Mouse (Mus musculus) 3134 (cell line): ENCODE measurements around the gene Nhsl1.
"Not testable (repeated sequence)": the region's sequence is repeated elsewhere in the genome, so short reads cannot be mapped to it uniquely, and the experiment has no call there.

Experiments
- DNase-seq: peaks from one replicate; pipeline ENCODE4 v3.0.0-alpha.2; 2011; ENCODE audit warnings: low spot score; ENCODE audit not compliant: insufficient read length; ENCODE audit errors: extremely low read depth

The Nhsl1 gene

DNA sequence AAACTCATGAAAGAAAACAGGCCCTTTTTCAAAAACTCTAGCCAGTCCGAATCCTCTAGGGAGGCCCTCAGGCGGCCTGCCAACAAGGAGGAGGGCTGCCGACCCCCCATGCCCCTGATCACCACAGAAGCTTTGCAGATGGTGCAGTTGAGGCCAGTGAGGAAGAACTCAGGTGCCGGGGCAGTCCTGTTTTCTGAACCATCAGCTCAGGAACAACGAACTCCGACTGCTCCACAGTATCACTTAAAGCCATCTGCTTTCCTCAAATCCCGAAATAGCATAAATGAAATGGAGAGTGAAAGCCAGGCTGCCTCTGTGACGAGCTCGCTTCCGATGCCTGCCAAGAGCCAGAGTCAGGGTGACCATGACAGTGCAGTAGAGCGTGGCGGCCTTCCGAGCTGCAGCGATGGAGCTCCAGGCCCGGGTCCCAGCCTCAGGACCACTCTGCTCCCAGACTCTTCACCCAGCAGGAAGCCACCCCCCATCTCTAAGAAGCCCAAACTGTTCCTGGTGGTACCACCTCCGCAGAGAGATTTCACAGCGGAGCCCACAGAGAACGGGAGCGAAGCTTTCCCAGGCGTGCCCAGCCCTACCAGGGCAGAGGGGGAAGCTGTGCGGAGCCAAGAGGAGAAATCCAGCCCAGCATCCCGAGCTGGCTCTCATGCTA is 207.5 kb downstream of the Nhsl1 start:
- no peak for DNase-seq

DNA sequence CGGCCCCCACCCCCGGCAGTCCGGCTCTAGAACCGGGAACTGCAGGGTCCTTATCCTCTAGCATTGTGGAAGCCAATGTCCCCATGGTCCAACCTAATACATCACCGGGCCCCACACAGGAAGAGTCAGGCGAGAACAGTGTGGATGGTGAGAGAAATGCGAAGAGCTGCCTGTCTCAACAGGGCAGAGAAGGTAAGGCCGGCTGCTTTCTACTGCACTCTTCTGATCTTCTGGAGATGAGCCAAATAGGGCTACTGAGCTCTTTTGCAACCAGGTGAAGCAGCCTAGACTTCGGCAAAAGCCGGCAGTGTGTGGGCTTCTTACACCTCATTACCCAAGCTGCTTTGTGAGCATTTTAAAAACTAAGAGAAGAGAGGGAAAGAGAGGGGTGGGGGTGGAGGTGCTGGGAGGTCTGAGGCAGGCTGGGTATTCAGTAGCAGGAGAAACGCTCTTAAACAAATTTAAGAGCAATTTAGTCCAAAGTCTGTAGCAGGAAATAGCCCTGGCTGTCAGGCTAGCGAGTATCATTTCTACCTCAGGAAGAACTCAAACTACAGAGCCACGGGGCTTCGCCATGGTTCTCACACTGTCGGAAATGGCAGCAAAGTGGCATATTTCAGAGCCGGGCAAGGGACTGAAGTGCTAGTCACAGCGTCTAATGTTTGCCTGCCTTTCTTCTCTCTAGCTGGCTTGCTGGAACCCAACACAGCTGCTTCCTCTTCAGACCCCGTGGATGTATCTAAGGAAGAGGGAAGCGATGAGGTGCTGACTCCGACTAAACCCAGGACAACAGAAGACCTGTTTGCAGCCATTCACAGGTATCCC is 208.3 kb downstream of the Nhsl1 start:
- DNase-seq, result no peak

DNA sequence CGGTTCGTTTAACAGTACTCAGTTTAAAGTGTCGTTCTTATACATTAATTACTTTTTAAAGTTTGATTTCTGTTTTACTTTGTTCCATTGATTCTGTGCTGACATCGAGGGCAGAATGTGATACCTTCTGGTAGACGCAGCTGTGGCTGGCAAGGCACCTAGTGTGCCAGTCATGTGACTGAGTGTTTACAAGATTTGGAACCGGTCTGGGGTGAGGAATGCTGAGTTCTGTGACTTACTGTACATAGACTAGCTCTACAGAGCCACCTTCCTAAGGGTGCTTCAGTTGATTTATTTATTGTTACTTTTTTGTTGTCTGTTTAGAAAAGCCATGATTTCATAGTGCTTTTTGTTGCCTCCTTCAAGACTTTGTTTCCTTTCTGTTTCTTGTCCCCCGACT is 209.0 kb downstream of the Nhsl1 start:
- no peak for DNase-seq

- no peak for DNase-seq
Measured at GRCm38 (mm10) chr10:18528475-18528874, 209.7 kb downstream of the Nhsl1 start.

- no peak for DNase-seq
Measured at GRCm38 (mm10) chr10:18529177-18529576, 210.4 kb downstream of the Nhsl1 start.

GRCm38 (mm10) chr10:18530161-18530560 is 211.4 kb downstream of the Nhsl1 start:
- DNase-seq, result no peak

DNA sequence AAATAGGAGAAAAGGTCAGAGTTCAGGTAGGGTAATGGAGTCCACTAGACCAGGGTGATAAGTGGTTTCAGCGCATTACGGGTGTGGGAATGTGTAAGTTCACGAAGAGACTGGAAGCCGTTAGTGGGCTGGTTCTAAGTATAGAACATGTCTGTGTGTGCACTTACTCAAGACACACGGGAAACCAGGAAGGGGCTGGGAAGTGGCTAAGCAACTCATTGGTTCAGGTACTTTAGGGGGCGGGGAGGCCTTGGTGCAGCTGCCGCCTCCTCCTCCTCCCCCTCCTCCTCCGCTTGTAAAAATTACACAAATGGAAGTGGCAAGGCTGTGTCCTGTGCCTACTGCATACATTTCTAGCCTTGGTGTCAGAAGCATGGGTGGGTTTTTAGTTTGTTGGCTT is 213.5 kb downstream of the Nhsl1 start:
- DNase-seq, result no peak

GRCm38 (mm10) chr10:18536889-18537288 is 218.1 kb downstream of the Nhsl1 start:
- no peak for DNase-seq

- DNase-seq, result no peak
Measured at GRCm38 (mm10) chr10:18545309-18545708, 226.5 kb downstream of the Nhsl1 start.

- DNase-seq, result no peak
Measured at GRCm38 (mm10) chr10:18545813-18546235, 227.0 kb downstream of the Nhsl1 start, which contains the start of gene Hebp2. TSS of gene Hebp2 (minus strand) at chr10:18546076.

DNA sequence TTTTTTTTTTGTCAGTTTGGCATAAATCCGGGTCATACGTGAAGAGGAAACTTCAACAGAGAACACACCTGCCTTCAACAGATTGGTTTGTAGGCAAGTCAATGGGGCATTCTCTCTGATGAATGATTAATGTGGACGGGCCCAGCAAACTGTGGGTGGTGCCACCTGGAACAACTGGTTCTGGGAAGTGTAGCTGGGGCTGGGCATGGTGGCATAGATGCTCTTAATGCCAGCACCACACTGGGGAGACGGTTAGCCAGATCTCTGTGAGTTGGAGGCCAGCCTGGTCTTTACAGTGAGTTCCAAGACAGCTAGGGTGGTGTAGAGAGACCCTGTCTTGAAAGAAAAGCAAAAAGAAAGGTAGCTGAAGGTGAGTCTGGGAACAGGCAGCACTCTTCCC is 228.6 kb downstream of the Nhsl1 start:
- DNase-seq, result no peak

GRCm38 (mm10) chr10:18549321-18550216 is 230.8 kb downstream of the Nhsl1 start:
- no peak for DNase-seq

DNA sequence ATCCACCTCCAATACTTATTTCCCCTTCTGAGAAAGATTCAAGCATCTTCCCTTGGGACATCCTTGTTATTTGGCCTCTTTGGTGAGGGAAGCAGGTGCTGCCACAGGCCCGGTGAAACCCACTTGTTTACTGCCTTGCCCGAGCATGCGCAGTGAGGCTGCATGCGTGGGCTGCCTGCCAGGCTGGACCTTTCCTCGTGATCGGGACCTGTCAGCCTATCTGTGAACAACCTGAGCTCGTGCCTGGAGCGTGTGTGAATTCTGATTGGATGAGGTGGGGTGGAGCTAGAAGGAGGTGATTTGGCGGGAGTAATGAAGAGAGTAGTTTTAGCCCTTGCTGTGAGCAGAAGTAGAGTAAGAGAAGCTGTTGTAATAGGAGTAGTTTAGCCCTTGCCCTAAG is 240.3 kb downstream of the Nhsl1 start:
- not testable (repeated sequence) for DNase-seq

GRCm38 (mm10) chr10:18561445-18561844 is 242.7 kb downstream of the Nhsl1 start:
- no peak for DNase-seq

DNA sequence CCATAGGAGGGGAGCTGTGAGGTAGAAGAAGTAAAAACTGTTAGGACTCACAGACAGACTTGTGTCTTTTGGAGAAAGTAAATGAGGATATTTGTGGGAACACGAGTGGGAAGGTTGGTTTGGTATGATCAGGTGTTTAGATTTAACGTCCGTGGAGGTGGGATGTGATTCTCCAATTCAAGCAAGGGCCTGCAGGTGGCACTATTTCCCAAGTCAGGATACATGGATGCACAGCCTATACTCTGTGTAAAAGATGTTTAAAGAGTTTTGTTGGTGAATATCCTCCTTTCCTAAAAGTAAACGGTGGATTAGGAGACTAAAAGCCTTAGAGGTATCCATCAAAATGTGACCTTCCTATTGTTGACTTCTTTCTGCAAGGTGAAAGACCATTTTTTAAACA is 244.2 kb downstream of the Nhsl1 start:
- no peak for DNase-seq

GRCm38 (mm10) chr10:18572581-18572980 is 253.8 kb downstream of the Nhsl1 start:
- DNase-seq, result no peak
